In the genomic region with DNA sequence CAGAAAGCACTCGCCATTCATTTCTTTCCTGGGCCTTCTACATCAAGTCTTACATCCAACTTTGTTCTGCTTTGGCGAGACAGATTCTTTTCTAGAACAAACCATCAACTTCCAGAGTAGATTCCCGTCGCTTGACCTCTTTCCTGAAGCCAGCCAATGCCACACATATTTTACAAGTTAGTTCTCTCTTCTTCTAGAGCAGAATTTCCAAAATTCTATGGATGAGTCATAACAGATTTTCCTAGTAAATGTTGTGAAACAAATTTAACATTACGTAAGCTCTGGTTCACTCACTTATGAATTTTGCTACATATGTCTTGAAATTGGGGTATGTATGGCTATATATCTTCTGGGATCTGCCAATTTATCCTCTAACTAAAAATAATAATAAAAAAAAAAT, we compare ENCODE assay signal across 31 mouse cellular contexts. TPM values are rescaled to one million over a fixed set of nuclear protein-coding genes. Genes with fewer than 3 reads are reported as not detected.
DNase-seq lines count a peak whose midpoint lies in the region; ATAC-seq lines count a peak whose summit lies in the region.
"Had no signal": no experiment of that assay in that cellular context is flagged by ENCODE, and none has a peak within 500 bp of the region (broad histone marks: within the 10 kb centered on the region; RNA-seq: fewer than 3 reads in every experiment).

No protein-coding gene starts in this region.

- ATAC-seq in granulocyte monocyte progenitor cell, adult 5-6 weeks (replicated peaks; ENCODE audit: poor library complexity, severe bottlenecking): peak; percentile 28
- ATAC-seq in liver, embryonic 11.5 days (replicated peaks; ENCODE audit: low FRiP score): no peak
- no peak for ATAC-seq in forebrain, embryonic 12.5 days (ENCODE audit: low FRiP score)
- ATAC-seq: activated CD4-positive, CD25-positive, alpha-beta regulatory T cell, adult 4 months; CD4-positive, CD25-positive, alpha-beta regulatory T cell, adult 4 months; forebrain, embryonic 16.5 days; hindbrain, postnatal 0 days; intestine, embryonic 15.5 days had no signal

- peaks cover 12% of the 10 kb centered on the region; the same call in 1 of the 2 replicates for H3K4me1 ChIP-seq in liver, embryonic 11.5 days (replicated peaks; ENCODE audit: control insufficient read depth, insufficient read depth, low read length)
- H3K4me1 ChIP-seq in forebrain, embryonic 12.5 days: no peaks in the 10 kb centered on the region
- H3K4me1 ChIP-seq: hindbrain, embryonic 12.5 days; midbrain, embryonic 12.5 days; neural tube, embryonic 12.5 days had no signal

- H3K9me3 ChIP-seq in liver, embryonic 11.5 days (ENCODE audit: control insufficient read depth, low read length): no peaks in the 10 kb centered on the region
- H3K9me3 ChIP-seq in forebrain, embryonic 12.5 days: no peaks in the 10 kb centered on the region
- H3K9me3 ChIP-seq: hindbrain, embryonic 12.5 days; intestine, embryonic 15.5 days; liver, embryonic 15.5 days; megakaryocyte, embryonic 14.5 days; midbrain, embryonic 12.5 days; neural tube, embryonic 12.5 days had no signal

- H3K9ac ChIP-seq in liver, embryonic 11.5 days (ENCODE audit: low read depth, low read length): no peak overlapping the region
- no peak overlapping the region for H3K9ac ChIP-seq in forebrain, embryonic 12.5 days
- H3K9ac ChIP-seq: hindbrain, embryonic 12.5 days; intestine, embryonic 15.5 days; liver, embryonic 15.5 days; midbrain, embryonic 12.5 days; neural tube, embryonic 12.5 days had no signal

- H3K4me2 ChIP-seq in liver, embryonic 11.5 days: no peak overlapping the region
- no peak overlapping the region for H3K4me2 ChIP-seq in forebrain, embryonic 12.5 days
- H3K4me2 ChIP-seq: heart, embryonic 11.5 days; hindbrain, embryonic 12.5 days; intestine, embryonic 15.5 days; liver, embryonic 15.5 days; midbrain, embryonic 12.5 days; neural tube, embryonic 12.5 days had no signal

- no peaks in the 10 kb centered on the region for H3K27me3 ChIP-seq in liver, embryonic 11.5 days (replicated peaks; ENCODE audit: control insufficient read depth, insufficient read depth, low read length)
- no peaks in the 10 kb centered on the region for H3K27me3 ChIP-seq in forebrain, embryonic 12.5 days
- H3K27me3 ChIP-seq: hindbrain, embryonic 12.5 days; intestine, embryonic 15.5 days; liver, embryonic 15.5 days; midbrain, embryonic 12.5 days; neural tube, embryonic 12.5 days had no signal

- DNase-seq in 3134 (ENCODE audit: extremely low read depth, insufficient read length, low spot score): peak; percentile 46
- peak; percentile 72 for DNase-seq in 3T3-L1 (ENCODE audit: low read depth, low spot score)
- DNase-seq in adipocyte (ENCODE audit: low spot score): peak; percentile 26
- no peak for DNase-seq in liver, embryonic 11.5 days (ENCODE audit: low spot score)
- no peak for DNase-seq in adrenal gland, adult (ENCODE audit: inconsistent age in 2 of 2, low spot score in 1 of 2)
- DNase-seq: adrenal gland, postnatal 10 days; cerebellum, adult 2 months; cerebellum, postnatal 14 days; gastrocnemius, postnatal 10 days; heart, postnatal 36 days; kidney, adult 8-10 months; kidney, postnatal 4 days; liver; right cerebral cortex, postnatal 4 days; thymus, postnatal 4 days had no signal

- H3K36me3 ChIP-seq in liver, embryonic 11.5 days (ENCODE audit: control insufficient read depth, insufficient read depth, low read length): no peaks in the 10 kb centered on the region
- no peaks in the 10 kb centered on the region for H3K36me3 ChIP-seq in forebrain, embryonic 12.5 days (replicated peaks)
- H3K36me3 ChIP-seq: hindbrain, embryonic 12.5 days; intestine, embryonic 15.5 days; liver, embryonic 15.5 days; midbrain, embryonic 12.5 days; neural tube, embryonic 12.5 days had no signal

- H3K4me3 ChIP-seq in liver, embryonic 11.5 days (ENCODE audit: low read depth, low read length): no peak overlapping the region
- H3K4me3 ChIP-seq in forebrain, embryonic 12.5 days (replicated peaks): no peak overlapping the region
- H3K4me3 ChIP-seq: hindbrain, embryonic 12.5 days; intestine, embryonic 15.5 days; liver, embryonic 15.5 days; megakaryocyte, embryonic 14.5 days; midbrain, embryonic 12.5 days; myocyte; neural tube, embryonic 12.5 days had no signal

- 85% methylated on average over 5 of the region's 5 CpGs for WGBS in liver, embryonic 11.5 days
- WGBS in forebrain, embryonic 12.5 days: 96% methylated on average over 5 of the region's 5 CpGs

- H3K27ac ChIP-seq in liver, embryonic 11.5 days (ENCODE audit: low read depth, low read length): no peak overlapping the region
- no peak overlapping the region for H3K27ac ChIP-seq in forebrain, embryonic 12.5 days
- H3K27ac ChIP-seq: hindbrain, embryonic 12.5 days; hindbrain, postnatal 0 days; intestine, embryonic 15.5 days; kidney, postnatal 0 days; liver, embryonic 15.5 days; midbrain, embryonic 12.5 days; neural tube, embryonic 12.5 days; stomach, postnatal 0 days had no signal

RNA-seq across cellular contexts. Expression of gene Dse, which starts 13.0 kb away (rescaled TPM):
- total RNA-seq in granulocyte monocyte progenitor cell, adult 5-6 weeks (2014; fragmentation: Nextera tagmentation): 1.5 TPM in 1 of 2 replicates, not detected in the other
- total RNA-seq in granulocyte monocyte progenitor cell, adult 5-6 weeks (2017): 0.99 and 1.1 TPM in 2 replicates
- polyA plus RNA-seq in liver, embryonic 11.5 days (2014; fragmentation: Nextera tagmentation; extraction: Ambion mirVana): 14.9 and 16.8 TPM in 2 replicates
- polyA plus RNA-seq in forebrain, embryonic 12.5 days (2016; fragmentation: Nextera tagmentation; extraction: Ambion mirVana): 11.2 and 13.4 TPM in 2 replicates

Comparison
In these comparisons a context has a peak if more than half of its experiments do, and no peak if none do; other contexts are left out.
1. DNase-seq: peak in 3134 (single experiment), 3T3-L1 (single experiment) and adipocyte (single experiment); none in liver, embryonic 11.5 days (single experiment) and adrenal gland, adult (0 of 2).